Mouse (Mus musculus) midbrain, embryonic 14.5 days (tissue): ENCODE results near the gene Hoxc10. TPM values are rescaled to one million over a fixed set of nuclear protein-coding genes. Genes with fewer than 3 reads are reported as not detected.

ENCODE experiments used
- ATAC-seq: fragments of 200-750 bp; cut with Nextera tagmentation; 2 replicates; pipeline ENCODE4 v1.8.0; 2017; ENCODE audit warnings: moderate number of reproducible peaks, moderate library complexity; ENCODE audit not compliant: low FRiP score, low TSS enrichment
- DNase-seq: peaks from one replicate; pipeline ENCODE4 v3.0.0-alpha.2; 2015
- H3K27ac ChIP-seq: fragments of 300-500 bp; sonication (generic); replicated peaks from 2 replicates; pipeline ENCODE4 v1.5.1; 2014; ENCODE audit warnings: mild to moderate bottlenecking, low read depth, low read length, moderate library complexity
- H3K27me3 ChIP-seq: fragments of 300-500 bp; sonication (generic); 2 replicates; pipeline ENCODE4 v1.6.1; 2014; ENCODE audit warnings: low read length, control low read depth, mixed read lengths; ENCODE audit not compliant: control insufficient read depth, insufficient read depth
- H3K36me3 ChIP-seq: fragments of 300-500 bp; sonication (generic); 2 replicates; pipeline ENCODE4 v1.6.1; 2014; ENCODE audit warnings: low read length, control low read depth; ENCODE audit not compliant: control insufficient read depth, insufficient read depth
- H3K4me1 ChIP-seq: fragments of 300-500 bp; sonication (generic); 2 replicates; pipeline ENCODE4 v1.6.1; 2014; ENCODE audit warnings: mild to moderate bottlenecking, antibody characterized with exemption, low read length, control low read depth; ENCODE audit not compliant: control insufficient read depth, insufficient read depth
- H3K4me2 ChIP-seq: fragments of 300-500 bp; sonication (generic); 2 replicates; pipeline ENCODE4 v1.6.1; 2014; ENCODE audit warnings: mild to moderate bottlenecking, low read length, moderate library complexity
- H3K4me3 ChIP-seq: fragments of 300-500 bp; sonication (generic); replicated peaks from 2 replicates; pipeline ENCODE4 v1.5.1; 2014; ENCODE audit warnings: low read depth, low read length
- H3K9ac ChIP-seq: fragments of 300-500 bp; sonication (generic); replicated peaks from 2 replicates; pipeline ENCODE4 v1.6.1; 2014; ENCODE audit warnings: mild to moderate bottlenecking, low read length, moderate library complexity
- H3K9me3 ChIP-seq: fragments of 300-500 bp; sonication (generic); 2 replicates; pipeline ENCODE4 v1.6.1; 2016; ENCODE audit warnings: low read length, control low read depth, mixed read lengths; ENCODE audit not compliant: control insufficient read depth
- WGBS: fragments of 180-500 bp; shearing (Covaris S2); extraction: QIAGEN DNeasy Blood & Tissue Kit; methylation state at CpG from one replicate; pipeline ENCODE4 v1.1.7; 2014; 5-methylcytosine and 5-hydroxymethylcytosine counted together
- microRNA counts: library from miRNA; unstranded; fragments of <30 nt; microRNA quantifications from one replicate; lab custom pipeline; 2016
- microRNA-seq: library from miRNA; unstranded; fragments of <30 nt; microRNA quantifications from one replicate; pipeline ENCODE4, GENCODE M21; 2016
- polyA plus RNA-seq: library from polyadenylated mRNA; unstranded; fragments of >200 nt; fragmentation: Nextera tagmentation; extraction: Ambion mirVana; gene quantifications from 2 replicates; pipeline ENCODE4 v1.2.1, GENCODE M21; 2014

The Hoxc10 gene
- polyA plus RNA-seq, 1 experiment from 2014 or later = not detected

- no peak overlapping the region for H3K4me3 ChIP-seq
Measured at GRCm38 (mm10) chr15:103014166-103015008, 47.8 kb downstream of the Hoxc10 start.

DNA sequence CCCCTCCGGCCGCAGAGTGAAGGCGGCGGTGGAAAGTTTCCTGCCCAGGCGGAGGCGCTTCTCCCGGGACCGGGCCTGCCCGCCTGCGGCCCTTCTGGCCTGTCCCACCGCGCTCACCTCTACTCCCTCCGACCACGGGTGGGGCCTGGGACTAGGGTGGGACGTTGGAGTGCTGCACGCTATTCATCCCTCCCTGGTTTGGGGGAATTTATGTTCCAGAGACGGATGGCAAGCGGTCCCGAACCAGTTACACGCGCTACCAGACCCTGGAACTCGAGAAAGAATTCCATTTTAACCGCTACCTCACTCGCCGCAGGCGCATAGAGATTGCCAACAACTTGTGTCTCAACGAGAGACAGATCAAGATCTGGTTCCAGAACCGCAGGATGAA lies 48.4 kb downstream of the Hoxc10 start:
- no peak overlapping the region for H3K9ac ChIP-seq
- no peak overlapping the region for H3K4me3 ChIP-seq

More at GRCm38 (mm10) chr15:103014166-103015008, 47.8 kb downstream of the Hoxc10 start:
- DNase-seq (no peak), ATAC-seq (no peak)
- Histone ChIP-seq H3K27me3 (peaks cover 98% of the 10 kb centered on the region), H3K9ac (no peak overlapping the region), H3K27ac (no peak overlapping the region), H3K4me2 (no peak overlapping the region), H3K9me3 (no peaks in the 10 kb centered on the region), H3K36me3 (no peaks in the 10 kb centered on the region), H3K4me1 (no peaks in the 10 kb centered on the region)
- under 1% methylated on average over 57 of the region's 57 CpGs for WGBS

GRCm38 (mm10) chr15:103015406-103016166 lies 49.0 kb downstream of the Hoxc10 start:
- Histone ChIP-seq H3K9ac (no peak overlapping the region), H3K4me3 (no peak overlapping the region), H3K4me2 (no peak overlapping the region), H3K9me3 (no peaks in the 10 kb centered on the region), H3K4me1 (no peaks in the 10 kb centered on the region), H3K27ac (no peak overlapping the region), H3K36me3 (no peaks in the 10 kb centered on the region), H3K27me3 (peaks cover 98% of the 10 kb centered on the region)
- DNase-seq (no peak), ATAC-seq (no peak)
- 2% methylated on average over 19 of the region's 19 CpGs for WGBS

More for the DNA sequence above, 48.4 kb downstream of the Hoxc10 start:
- no peaks in the 10 kb centered on the region for H3K9me3 ChIP-seq
- no peaks in the 10 kb centered on the region for H3K4me1 ChIP-seq
- DNase-seq = no peak
- peaks cover 98% of the 10 kb centered on the region for H3K27me3 ChIP-seq
- H3K27ac ChIP-seq = no peak overlapping the region
- H3K36me3 ChIP-seq = no peaks in the 10 kb centered on the region
- under 1% methylated on average over 28 of the region's 28 CpGs for WGBS
- ATAC-seq = no peak
- no peak overlapping the region for H3K4me2 ChIP-seq

GRCm38 (mm10) chr15:103018636-103019035 lies 52.0 kb downstream of the Hoxc10 start, which contains the start of gene Hoxc4:
Hoxc4 (plus strand) TSS chr15:103018934.
- WGBS = 2% methylated on average over 9 of the region's 9 CpGs
- H3K27ac ChIP-seq = no peak within 1 kb of the TSS
- no peaks in the 10 kb centered on the region for H3K4me1 ChIP-seq
- H3K27me3 ChIP-seq = peaks cover 100% of the 10 kb centered on the region
- DNase-seq (no peak), ATAC-seq (no peak)
- H3K9ac ChIP-seq = no peak within 1 kb of the TSS
- no peak within 1 kb of the TSS for H3K4me2 ChIP-seq
- H3K9me3 ChIP-seq = no peaks in the 10 kb centered on the region
- H3K4me3 ChIP-seq = no peak within 1 kb of the TSS
- H3K36me3 ChIP-seq = no peaks in the 10 kb centered on the region

- DNase-seq = no peak
- ATAC-seq = no peak
- Histone ChIP-seq H3K36me3 (no peaks in the 10 kb centered on the region), H3K9me3 (no peaks in the 10 kb centered on the region), H3K4me3 (no peak overlapping the region), H3K4me1 (no peaks in the 10 kb centered on the region), H3K9ac (no peak overlapping the region), H3K4me2 (no peak overlapping the region), H3K27ac (no peak overlapping the region), H3K27me3 (peaks cover 100% of the 10 kb centered on the region)
- WGBS = 1% methylated on average over 8 of the region's 8 CpGs
Measured at GRCm38 (mm10) chr15:103020899-103021418, 54.4 kb downstream of the Hoxc10 start.

MicroRNAs encoded within 50 kb of the gene (microRNA counts, 519-probe panel; counts per million panel counts)
- microRNA mmu-miR-615-3p (lab: Ali Mortazavi, UCI) (not detected), microRNA mmu-miR-615-5p (lab: Ali Mortazavi, UCI) (not detected)

Small RNA genes within 50 kb of the gene (microRNA-seq; reads per million reads assigned to microRNA genes)
- gene Mir196a-2 (0.73 reads per million), gene Mir615 (33.4 reads per million, percentile 44 among the genes with 10 or more reads in this experiment)

Other genes with a start within 250 kb of the Hoxc10 start
- 30.6 and 36.5 TPM in 2 replicates for gene Calcoco1, start 244.6 kb upstream of the Hoxc10 start, polyA plus RNA-seq
- not detected in 2 replicates for gene Hoxc13, start 45.7 kb upstream of the Hoxc10 start, polyA plus RNA-seq
- gene Hoxc12, start 30.0 kb upstream of the Hoxc10 start, polyA plus RNA-seq = not detected in 2 replicates
- gene Hoxc11, start 12.4 kb upstream of the Hoxc10 start, polyA plus RNA-seq = not detected in 2 replicates
- gene Hoxc5, start 647 bp downstream of the Hoxc10 start, polyA plus RNA-seq = 0.12 TPM in 1 of 2 replicates, not detected in the other
- not detected in 2 replicates for gene Hoxc9, start 9.6 kb downstream of the Hoxc10 start, polyA plus RNA-seq
- gene Hoxc8, start 23.8 kb downstream of the Hoxc10 start, polyA plus RNA-seq = not detected in 2 replicates
- not detected in 2 replicates for gene Hoxc6, start 31.5 kb downstream of the Hoxc10 start, polyA plus RNA-seq
- gene Hoxc4, start 52.1 kb downstream of the Hoxc10 start, polyA plus RNA-seq = not detected in 2 replicates
- gene Smug1, start 200.3 kb downstream of the Hoxc10 start, polyA plus RNA-seq = 22.7 and 25.0 TPM in 2 replicates